Mouse (Mus musculus): ENCODE results near the gene Samd4b. TPM values are rescaled to one million over a fixed set of nuclear protein-coding genes. Genes with fewer than 3 reads are reported as not detected.
A peak's percentile ranks its signal among the peaks of the same experiment; 100 is the strongest.
"Not testable (repeated sequence)": the region's sequence is repeated elsewhere in the genome, so short reads cannot be mapped to it uniquely, and the experiment has no call there.

Gene Samd4b
- total RNA-seq, 2 experiments from 2014 or later, result 22.6 to 22.8 TPM

DNA sequence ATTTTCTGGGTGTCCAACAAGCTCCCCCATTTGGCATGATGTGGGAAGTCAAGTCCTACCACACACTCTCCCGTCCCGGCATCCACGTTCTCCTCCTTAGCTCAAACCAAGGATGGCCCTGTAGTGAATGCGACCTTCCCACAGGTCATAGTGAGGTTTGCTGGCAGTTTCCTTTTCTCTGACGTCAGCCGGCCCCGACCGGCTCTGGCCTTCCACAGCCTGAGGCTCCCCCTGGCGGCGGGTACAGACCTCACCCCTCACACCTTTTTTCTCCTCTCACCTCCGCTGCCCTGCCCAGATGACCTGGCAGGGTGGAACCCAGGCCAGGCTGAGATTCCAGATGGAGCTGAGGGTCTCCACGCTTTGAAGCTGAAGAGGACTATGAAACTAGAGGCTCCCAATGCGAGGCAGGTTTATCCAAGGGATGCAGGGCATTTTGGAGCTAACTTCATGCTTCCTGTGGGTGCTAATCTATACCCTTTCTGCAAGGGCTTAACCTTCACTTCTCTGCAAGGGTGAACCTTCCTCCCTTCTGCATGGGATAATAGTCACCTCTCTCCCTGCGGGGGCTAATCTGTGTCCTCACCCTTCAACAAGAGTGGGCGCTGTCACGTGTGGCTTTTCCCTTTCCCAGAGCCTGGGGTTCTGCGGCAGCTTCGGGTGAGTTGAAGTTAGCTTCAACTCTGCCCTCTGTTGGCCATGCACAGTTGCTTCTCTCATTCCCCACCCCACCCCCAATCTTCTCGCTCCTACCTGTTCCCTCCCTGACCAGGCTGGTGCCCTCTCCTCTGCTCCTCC, 69.8 kb downstream of the Samd4b start:
- DNase-seq (ENCODE audit: low spot score), result peak; percentile 42
- intact Hi-C loops (cut with DNase I), result loop anchor here (2.0 kb wide), 3 partner anchors 19 to 81 kb away; no protein-coding TSS in a partner anchor

DNA sequence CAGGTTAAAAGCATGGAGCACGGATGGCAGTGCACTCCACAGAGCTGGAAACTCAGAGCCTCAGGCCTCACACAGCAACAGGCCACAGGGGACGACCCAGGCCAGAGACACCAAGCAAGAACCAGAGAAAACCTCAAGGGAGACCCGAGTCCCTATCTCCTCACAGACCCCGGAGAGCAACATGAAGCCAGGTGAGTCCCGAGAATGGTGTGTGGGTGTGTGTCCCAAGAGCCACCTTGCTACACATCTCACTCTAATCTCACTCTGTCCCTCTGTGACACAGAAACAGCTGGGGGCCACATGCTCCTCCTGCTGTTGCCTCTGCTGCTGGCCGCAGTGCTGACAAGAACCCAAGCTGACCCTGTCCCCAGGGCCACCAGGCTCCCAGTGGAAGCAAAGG, 75.4 kb downstream of the Samd4b start, which contains the start of gene Ifnl3:
Ifnl3 (plus strand) TSS at position 301 of the 400 bp plus-strand sequence.
- DNase-seq (ENCODE audit: low spot score); intact Hi-C loops (cut with DNase I): not testable (repeated sequence)

DNA sequence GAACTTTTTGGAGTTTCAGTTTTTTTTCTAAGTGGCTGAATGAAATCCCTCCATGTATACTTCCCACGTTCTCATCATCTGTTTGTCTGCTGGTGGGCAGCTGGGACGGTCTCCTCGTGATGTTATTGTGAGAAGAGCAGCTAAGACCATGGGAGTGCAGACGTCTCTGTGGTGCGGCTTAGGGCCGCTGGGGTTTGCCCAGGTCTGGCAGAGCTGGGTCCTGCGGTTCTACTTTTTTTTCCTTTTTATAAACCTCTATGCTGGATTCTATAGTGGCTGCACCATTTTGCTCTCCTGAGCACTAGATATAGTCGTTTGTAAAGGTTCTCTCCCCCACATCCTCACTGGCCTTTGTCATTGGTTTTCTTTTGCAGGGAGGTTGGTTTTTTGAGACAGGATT, 86.5 kb downstream of the Samd4b start:
- DNase-seq (ENCODE audit: low spot score), result no peak
- intact Hi-C loops (cut with DNase I), result no loop called here

DNA sequence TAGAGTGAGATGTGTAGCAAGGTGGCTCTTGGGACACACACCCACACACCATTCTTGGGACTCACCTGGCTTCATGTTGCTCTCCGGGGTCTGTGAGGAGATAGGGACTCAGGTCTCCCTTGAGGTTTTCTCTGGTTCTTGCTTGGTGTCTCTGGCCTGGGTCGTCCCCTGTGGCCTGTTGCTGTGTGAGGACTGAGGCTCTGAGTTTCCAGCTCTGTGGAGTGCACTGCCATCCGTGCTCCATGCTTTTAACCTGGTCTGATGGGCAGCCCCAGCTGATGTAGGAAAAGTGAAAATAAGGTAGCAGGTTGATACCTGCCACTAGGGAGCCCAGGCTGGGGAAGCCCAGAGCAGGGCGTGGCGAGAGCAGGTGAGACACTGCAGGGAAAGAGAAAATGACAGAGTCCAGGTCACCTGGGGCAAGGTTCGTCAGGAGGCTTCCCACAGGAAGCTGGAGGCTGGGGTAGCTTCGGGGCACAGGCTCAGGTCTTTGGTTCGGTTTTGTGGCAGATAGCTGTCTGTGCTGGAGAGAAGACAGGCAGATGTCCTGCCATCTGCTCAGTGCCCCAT, 87.5 kb downstream of the Samd4b start, which contains the start of gene Ifnl2:
Ifnl2 (minus strand) TSS at position 51 of the 570 bp plus-strand sequence.
- intact Hi-C loops (cut with DNase I); DNase-seq (ENCODE audit: low spot score): not testable (repeated sequence)

DNA sequence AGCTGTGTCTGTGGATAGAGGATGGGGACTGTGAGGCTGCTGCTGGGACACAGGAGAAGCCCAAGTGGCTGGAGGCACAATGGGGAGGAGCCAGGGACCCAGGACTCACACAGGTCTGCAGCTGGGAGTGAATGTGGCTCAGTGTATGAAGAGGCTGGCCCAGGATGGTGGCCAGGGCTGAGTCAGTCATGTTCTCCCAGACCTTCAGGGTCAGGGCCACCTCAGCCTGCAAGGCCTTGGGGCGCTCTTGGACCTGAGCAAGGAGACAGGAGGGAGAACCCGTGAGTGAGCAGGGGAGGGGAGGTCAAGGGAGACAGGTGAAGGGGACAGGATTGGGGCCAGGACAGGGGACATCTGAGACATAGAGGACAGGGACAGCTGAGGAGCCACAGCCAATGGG, 88.8 kb downstream of the Samd4b start:
- intact Hi-C loops (cut with DNase I), result loop anchor here (2.0 kb wide), 1 partner anchor 18 kb away; no protein-coding TSS in a partner anchor
- not testable (repeated sequence) for DNase-seq (ENCODE audit: low spot score)

DNA sequence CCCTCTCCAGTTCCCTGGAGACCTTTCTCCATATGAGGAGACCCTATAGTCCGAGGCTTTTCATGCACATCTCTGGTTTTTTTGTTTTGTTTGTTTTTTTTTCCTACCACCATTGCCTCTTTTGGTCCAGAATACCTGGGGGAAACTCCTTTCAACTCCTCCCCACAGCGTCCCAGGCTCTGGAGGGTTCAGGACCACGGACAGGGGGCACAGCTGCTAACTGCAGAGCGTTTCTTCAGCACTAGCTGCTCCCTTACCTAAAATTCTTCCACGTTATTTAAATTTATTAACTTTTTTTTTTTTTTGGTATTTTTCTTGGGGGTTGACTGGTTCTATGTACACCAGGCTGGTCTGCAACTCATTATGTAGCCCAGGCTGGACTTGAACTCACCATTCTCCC, 92.4 kb downstream of the Samd4b start:
- no peak for DNase-seq (ENCODE audit: low spot score)
- intact Hi-C loops (cut with DNase I), result no loop called here

DNA sequence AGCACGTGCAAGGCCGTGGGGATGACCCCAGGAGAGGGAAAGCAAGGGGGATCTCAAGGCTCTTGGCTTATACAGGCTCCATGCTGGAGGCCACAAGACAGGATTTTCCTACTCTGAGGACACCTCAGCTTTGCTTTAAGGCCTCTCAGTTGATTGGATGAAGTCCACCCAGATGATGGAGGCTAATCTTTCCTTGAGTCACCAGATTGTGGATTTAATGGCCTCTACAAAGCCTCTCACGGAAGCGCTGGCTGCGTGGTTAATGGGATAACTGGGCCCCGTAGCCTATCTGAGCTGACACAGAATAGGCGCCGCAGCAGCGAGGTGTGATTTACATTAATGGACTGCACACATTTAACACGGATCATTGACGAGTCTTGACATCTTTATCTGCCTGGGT, 102.5 kb downstream of the Samd4b start:
- intact Hi-C loops (cut with DNase I), result no loop called here

DNA sequence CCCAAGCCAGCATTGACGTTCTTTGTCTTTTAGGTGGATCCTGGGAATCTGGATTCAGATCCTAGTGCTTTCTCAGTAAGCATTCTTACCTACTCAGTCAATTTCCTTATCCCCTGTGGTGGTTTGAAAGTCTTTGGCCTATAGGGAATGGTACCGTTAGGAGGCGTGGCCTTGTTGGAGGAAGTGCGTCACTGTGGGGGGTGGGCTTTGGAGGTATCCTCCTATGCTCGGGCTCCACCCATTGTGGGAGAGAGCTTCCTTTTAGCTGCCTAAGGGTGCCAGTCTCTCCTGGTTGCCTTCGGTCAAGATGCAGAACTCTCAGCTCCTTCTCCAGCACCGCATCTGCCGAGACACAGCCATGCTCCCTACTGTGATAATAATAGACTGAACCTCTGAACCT, 105.6 kb downstream of the Samd4b start:
- no peak for DNase-seq (ENCODE audit: low spot score)
- intact Hi-C loops (cut with DNase I), result no loop called here

More for the DNA sequence above, 102.5 kb downstream of the Samd4b start:
- no peak for DNase-seq (ENCODE audit: low spot score)

DNA sequence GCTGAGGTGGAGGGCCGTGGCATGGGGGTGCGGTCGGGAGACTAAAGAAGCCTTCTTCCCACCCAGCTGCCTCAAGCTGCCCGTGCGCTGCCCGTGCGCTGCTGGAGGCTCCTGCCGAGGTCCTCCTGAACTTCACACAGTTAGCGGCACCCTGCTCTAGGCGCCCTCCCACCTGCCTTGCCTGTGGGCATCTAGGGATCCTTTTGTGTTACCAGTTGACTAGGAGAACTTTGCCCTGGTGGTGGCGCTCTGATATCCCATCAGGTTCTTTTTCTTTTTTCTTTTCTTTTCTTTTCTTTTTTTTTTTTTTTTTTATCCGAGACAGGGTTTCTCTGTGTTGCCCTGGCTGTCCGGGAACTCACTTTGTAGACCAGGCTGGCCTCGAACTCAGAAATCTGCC, 107.0 kb downstream of the Samd4b start:
- intact Hi-C loops (cut with DNase I), result loop anchor here (2.0 kb wide), 1 partner anchor 110 kb away; no protein-coding TSS in a partner anchor
- DNase-seq (ENCODE audit: low spot score), result no peak

DNA sequence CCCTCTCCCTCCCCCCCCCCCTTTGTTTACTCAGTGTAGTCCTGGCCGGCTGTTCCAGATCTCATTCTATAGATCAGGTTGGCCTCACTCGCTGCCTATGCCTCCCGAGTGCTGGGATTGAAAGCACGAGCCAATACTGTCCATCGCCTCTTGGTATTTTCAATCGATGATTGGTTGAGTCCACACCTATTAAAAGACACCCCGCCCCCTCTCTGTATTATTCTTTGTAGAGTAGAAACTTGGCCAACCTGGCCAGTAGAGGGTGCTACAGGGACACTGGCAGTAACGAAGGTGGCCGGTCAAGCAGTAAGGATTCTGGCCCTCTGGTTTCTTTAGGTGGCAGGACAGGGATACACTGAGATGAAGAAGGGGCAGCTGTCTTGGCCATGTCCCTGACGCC, 107.5 kb downstream of the Samd4b start:
- no peak for DNase-seq (ENCODE audit: low spot score)
- intact Hi-C loops (cut with DNase I), result loop anchor here (2.0 kb wide), 1 partner anchor 110 kb away; no protein-coding TSS in a partner anchor

DNA sequence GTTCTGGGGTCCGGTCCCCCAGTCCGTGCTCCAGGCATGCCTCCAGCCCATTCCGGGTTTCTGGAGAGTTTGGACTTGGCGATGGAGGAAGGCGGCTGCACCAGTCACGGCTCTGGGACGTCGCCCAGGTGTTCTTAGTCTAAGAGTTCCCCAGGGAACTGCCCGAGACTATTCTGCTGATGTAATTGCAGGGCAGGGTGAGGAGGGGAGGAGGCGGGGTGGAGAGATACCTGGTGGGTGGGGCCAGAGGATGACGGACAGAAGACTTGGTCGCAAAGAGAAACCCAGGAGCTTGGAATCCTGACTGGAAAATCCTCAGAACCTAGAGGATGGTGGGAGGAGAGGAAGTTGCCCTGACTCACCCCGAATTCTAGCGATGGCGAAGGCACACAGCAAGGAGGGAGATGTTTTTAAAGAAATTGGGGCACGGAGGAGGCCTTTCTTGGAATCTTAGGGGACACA, 109.9 kb downstream of the Samd4b start:
- no peak for DNase-seq (ENCODE audit: low spot score)
- intact Hi-C loops (cut with DNase I), result no loop called here

DNA sequence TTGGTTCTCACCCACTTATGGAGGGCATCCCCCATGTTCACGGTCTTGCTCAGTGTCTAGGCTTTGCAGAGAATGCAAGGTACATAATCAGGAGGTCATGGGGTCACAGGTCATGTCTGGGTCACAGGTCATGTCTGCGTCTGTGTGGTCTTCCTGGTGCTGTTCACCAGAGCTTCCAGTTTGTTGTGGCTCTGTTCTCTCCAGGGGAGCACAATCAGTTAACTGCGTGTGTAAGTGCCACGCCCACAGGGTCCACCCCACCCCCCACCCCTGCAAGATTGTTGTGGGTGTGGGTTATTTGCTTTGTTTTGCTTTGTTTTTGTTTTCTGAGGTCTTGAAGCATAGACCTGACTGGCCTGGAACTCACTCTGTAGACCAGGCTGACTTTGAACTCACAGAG, 113.8 kb downstream of the Samd4b start:
- no peak for DNase-seq (ENCODE audit: low spot score)
- intact Hi-C loops (cut with DNase I), result no loop called here

DNA sequence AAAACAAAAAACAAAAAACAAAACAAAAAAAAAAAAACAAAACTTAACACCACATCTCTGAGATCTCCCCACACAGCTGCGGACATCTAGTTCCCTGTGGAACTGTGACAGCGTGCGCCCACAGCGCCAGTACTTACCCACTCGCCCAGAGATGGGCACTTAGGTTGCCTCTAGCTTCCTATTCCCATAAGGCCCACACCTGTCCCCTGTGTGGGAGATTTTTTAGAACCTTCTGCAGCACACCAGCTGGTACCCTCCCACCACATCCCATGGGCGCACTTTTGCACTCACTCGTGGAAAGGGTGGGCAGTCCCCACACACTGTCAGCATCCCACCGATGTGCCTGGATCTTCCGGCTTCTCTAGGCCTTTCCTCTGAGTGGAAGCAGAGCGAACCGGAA, 115.1 kb downstream of the Samd4b start:
- intact Hi-C loops (cut with DNase I), result no loop called here
- DNase-seq (ENCODE audit: low spot score), result no peak

DNA sequence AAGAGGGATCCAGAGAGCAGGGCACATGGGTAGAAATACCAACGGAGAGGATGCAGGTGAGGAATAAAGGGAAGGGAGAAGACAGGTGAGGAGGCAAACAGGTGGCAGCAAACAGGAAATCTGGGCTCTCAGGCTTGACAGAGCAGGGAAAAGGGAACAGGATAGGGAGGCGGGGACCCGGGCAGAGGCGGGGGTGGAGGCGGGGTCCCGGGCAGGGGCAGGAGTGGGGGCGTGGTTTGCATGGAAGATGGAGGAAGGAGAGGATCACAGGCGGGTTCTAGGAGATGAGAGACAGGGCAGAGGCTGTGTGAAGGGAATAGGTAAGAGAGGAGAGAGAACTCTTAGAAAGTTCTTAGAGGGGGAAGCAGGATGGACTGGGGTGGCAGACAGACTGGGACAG, 119.1 kb downstream of the Samd4b start:
- DNase-seq (ENCODE audit: low spot score), result no peak
- intact Hi-C loops (cut with DNase I), result no loop called here

DNA sequence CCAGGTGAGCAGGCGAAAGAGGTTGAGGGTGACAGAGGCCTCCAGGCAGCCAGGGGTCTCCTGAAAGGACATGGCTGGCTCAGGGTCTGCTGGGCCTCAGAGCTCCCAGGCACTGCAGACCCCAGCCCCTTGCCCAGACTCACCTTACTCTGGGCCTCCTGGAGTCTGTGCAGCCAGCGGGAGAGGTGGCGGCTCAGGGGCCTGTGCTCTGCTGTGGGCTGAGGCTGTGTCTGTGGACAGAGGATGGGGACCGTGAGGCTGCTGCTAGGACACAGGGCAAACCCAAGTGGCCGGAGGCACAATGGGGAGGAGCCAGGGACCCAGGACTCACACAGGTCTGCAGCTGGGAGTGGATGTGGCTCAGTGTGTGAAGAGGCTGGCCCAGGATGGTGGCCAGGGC, 120.6 kb downstream of the Samd4b start:
- no peak for DNase-seq (ENCODE audit: low spot score)
- intact Hi-C loops (cut with DNase I), result no loop called here

DNA sequence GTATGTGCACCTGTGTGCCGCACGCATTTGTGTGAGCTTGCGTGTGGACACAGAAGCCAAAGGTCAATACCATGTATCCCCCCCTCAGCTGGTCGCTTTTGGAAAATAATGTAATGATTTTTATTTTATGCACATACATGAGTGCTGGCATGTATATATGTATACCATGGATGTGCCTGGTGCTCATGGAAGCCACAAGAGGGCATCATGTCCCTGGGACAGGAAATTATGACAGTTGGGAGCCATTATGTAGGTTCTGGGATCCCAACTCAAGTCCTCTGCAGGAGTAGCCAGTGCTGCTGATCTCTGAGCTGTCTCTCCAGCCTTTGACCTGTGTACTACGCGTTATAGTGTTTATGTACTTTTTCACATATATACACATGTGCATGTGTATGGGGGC, 121.8 kb downstream of the Samd4b start:
- DNase-seq (ENCODE audit: low spot score), result no peak
- intact Hi-C loops (cut with DNase I), result no loop called here

DNA sequence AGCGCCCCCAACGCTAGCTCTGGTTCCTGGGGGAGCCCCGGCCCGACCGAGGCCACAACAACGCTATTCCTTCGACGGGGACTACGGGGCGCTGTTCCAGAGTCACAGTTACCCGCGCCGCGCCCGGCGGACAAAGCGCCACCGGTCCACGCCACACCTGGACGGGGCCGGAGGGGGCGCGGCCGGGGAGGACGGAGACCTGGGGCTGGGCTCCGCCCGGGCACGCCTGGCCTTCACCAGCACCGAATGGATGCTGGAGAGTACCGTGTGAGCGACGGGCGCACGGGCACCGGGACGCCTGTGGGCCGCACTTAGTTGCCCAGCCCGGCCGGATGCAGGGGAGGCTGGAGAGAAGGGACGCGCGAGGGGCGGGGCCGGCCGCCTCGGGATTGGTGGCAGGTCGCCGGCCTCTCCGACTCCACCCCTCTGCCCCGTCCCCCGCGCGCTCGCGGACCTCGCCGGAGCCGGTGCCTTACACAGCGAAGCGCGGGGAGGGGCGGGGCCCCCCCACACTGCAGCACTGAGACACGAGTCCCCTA, 130.7 kb downstream of the Samd4b start:
- no peak for DNase-seq (ENCODE audit: low spot score)
- intact Hi-C loops (cut with DNase I), result no loop called here

DNA sequence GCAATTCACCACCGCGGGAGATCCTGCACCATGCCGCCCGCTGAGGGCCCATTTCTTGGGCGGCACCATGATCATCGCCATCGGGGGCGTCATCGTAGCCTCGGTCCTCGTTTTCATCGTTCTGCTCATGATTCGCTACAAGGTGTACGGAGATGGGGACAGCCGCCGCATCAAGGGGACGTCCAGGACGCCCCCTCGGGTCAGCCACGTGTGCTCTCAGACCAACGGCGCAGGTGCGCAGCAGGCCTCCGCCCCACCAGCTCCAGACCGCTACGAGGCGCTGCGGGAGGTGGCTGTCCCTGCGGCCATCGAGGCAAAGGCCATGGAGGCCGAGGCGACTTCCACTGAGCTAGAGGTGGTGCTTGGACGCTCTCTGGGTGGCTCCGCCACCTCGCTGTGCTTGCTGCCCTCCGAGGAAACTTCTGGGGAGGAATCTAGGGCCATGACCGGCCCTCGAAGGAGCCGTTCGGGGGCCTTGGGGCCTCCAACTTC, 131.2 kb downstream of the Samd4b start:
- intact Hi-C loops (cut with DNase I), result no loop called here

DNA sequence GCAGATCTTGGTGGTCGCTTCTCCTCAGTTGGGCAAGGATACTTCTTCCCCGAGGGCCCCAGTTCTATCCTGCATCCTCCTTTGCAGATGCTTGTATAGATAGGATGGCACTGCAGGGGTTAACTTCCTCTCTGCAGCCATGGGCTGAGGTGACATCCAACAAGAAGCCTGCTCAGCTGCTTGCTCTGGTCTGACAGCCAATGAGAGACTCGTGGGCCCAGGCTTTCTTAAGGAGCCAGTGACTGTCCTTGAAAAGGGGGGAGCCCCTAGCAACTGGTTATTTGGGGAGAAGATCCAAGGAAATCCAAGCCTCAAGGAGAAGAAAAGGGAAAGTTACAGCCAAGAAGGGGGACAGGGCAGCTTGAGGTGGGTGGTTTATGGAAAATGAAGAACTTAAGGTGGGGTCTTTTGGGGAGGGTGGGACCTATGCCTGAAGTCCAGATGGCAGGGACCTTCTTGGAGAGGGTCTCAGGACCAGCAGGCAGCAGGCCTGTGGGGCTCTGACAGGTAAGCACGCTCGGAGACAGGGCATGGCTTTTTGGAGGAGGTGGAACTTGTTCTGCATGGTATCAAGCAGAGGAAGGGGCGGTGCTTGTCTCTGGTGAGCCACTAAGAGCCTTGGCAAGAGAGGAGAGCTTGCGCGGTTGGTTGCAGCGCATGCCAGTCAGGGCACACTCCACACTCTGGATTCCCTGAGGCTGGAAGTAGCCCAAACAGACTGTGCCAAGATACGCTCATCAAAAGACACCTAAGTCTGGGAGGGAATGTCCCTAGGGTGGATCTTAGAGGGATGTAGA, 133.3 kb downstream of the Samd4b start:
- intact Hi-C loops (cut with DNase I), result no loop called here
- no peak for DNase-seq (ENCODE audit: low spot score)

More for the DNA sequence above, 131.2 kb downstream of the Samd4b start:
- DNase-seq (ENCODE audit: low spot score), result no peak

DNA sequence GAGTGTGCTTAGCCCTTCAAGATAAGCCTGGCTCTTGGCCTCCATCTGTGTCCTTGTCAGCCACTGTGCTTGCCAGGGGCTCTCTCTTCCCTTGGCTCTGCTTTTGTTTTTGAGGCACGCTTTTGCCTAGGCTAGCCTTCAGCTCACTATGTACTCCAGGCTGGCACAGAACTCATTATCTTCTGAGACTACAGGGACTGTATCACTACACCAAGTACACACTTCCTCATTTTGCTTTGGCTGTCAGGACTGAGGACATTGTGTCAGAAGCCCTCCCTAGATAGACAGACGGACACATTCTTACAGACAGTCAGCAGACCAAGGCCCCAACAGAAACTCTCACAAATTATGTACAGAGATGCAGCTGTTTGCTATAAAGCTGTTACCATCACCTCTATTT, 135.2 kb downstream of the Samd4b start:
- intact Hi-C loops (cut with DNase I), result no loop called here
- DNase-seq (ENCODE audit: low spot score), result no peak

Measured in heart, postnatal 25 days (tissue).